Mouse (Mus musculus): ENCODE measurements around the gene Rnf214. TPM values are rescaled to one million over a fixed set of nuclear protein-coding genes. Genes with fewer than 3 reads are reported as not detected.
A peak's percentile ranks its signal among the peaks of the same experiment; 100 is the strongest.

Rnf214 gene
- polyA plus RNA-seq, 2 experiments, result 6.3 to 12.0 TPM

DNA sequence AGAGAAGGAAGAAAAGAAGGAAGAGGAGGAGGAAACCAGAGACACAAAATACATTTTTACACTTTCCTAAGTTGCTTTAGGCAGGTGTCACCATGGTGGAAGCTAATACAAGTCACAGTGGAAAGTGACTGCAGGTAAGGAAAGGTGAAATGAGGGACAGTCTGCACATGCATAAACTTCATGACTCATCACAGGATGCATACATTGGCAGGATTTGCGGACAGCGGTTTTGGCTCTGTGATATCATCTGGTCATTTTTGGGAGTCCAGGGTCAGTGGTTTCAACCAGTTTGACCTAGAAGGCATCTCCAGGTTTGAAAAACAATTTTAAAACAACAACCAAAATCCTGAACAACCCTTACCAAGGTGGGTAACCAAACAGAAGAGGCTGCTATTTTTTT is 54.9 kb downstream of the Rnf214 start:
- DNase-seq (ENCODE audit: low read depth in 3 of 3, low spot score in 3 of 3), result no peak
- Histone ChIP-seq H3K9me3 (ENCODE audit: control insufficient read depth, low read length) (no peaks in the 10 kb centered on the region), H3K27ac (no peak overlapping the region), H3K36me3 (replicated peaks; ENCODE audit: control insufficient read depth, insufficient read depth, low read depth) (no peaks in the 10 kb centered on the region), H3K27me3 (ENCODE audit: control insufficient read depth, insufficient read depth, low read length) (no peaks in the 10 kb centered on the region), H3K4me2 (ENCODE audit: low read depth) (no peak overlapping the region), H3K4me1 (replicated peaks; ENCODE audit: control insufficient read depth in 2 of 2, insufficient read depth in 2 of 2, low read length in 1 of 2) (peaks cover 0 to 31% of the 10 kb centered on the region in 2 experiments; a peak in 2 of 4 replicates), H3K4me3 (ENCODE audit: insufficient read depth in 1 of 2, low read depth in 2 of 2, low read length in 2 of 2) (no peak overlapping the region), H3K9ac (replicated peaks) (no peak overlapping the region)
- 74% methylated on average over 2 of the region's 2 CpGs for WGBS (ENCODE audit: insufficient replicate concordance)
- TF ChIP-seq CTCF (IDR thresholded peaks at IDR 0.05; ENCODE audit: low read depth) (no peak), EP300 (IDR thresholded peaks at IDR 0.05; ENCODE audit: low read depth) (no peak)
- no peak for ATAC-seq (ENCODE audit: insufficient read depth)

DNA sequence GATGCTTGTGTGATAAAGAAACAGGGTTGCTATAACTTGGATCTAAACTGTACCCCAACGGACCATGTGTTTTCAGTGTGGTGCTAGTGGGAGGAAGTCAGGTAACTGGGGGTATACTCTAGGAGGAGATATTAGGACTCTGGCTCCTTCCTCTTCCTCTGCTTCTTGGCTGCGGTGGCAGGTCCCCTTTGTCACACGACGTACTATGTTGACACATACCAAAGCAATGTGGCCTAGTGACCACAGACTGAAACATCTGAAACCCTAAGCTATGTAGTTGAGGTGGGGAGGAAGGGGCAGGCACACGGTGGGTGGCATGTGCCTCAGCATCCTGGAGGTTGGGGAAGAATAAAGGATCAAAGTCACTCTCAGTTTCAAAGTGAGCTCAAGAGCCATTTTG is 55.4 kb downstream of the Rnf214 start:
- Histone ChIP-seq H3K27ac (no peak overlapping the region), H3K9ac (replicated peaks) (no peak overlapping the region), H3K4me3 (ENCODE audit: insufficient read depth in 1 of 2, low read depth in 2 of 2, low read length in 2 of 2) (no peak overlapping the region), H3K27me3 (ENCODE audit: control insufficient read depth, insufficient read depth, low read length) (no peaks in the 10 kb centered on the region), H3K4me1 (replicated peaks; ENCODE audit: control insufficient read depth in 2 of 2, insufficient read depth in 2 of 2, low read length in 1 of 2) (peaks cover 0 to 34% of the 10 kb centered on the region in 2 experiments; a peak in 2 of 4 replicates), H3K36me3 (replicated peaks; ENCODE audit: control insufficient read depth, insufficient read depth, low read depth) (no peaks in the 10 kb centered on the region), H3K9me3 (ENCODE audit: control insufficient read depth, low read length) (no peaks in the 10 kb centered on the region), H3K4me2 (ENCODE audit: low read depth) (peak overlapping the region; percentile 18; the same call in 1 of the 2 replicates)
- TF ChIP-seq EP300 (IDR thresholded peaks at IDR 0.05; ENCODE audit: low read depth) (no peak), CTCF (IDR thresholded peaks at IDR 0.05; ENCODE audit: low read depth) (no peak)
- 13% methylated on average over 5 of the region's 5 CpGs for WGBS (ENCODE audit: insufficient replicate concordance)
- DNase-seq (ENCODE audit: low read depth in 3 of 3, low spot score in 3 of 3) (no peak), ATAC-seq (ENCODE audit: insufficient read depth) (no peak)

DNA sequence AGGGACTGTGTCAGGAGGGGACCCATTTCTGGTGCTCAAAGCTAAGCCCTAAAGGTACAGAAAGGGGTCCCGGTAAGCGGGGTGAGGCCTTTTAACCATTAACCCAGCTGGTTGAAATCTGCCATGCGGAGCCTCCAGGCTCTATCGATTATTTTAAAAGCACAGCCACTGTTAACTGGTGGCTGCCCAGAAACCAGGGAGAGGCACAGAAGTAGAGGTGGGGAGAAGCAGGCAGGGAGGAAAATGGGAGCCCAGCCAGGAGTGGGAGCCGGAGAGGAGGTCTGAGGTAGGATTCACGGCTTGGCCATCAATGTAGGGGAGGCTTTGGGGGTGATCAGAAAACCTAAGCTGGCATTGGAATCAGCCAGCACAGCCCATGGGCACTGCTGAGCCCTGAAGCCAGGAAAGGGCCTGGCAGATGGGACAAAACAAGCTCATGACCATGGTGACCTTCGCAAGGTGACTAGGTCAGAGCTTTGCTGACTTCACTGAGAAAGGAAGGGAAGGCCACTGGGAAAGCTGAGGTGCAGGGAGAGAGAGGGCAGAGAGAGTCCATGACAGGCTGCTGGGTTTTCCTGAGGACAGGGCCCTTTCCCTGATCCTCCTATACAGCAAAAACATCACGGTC is 56.1 kb downstream of the Rnf214 start:
- no peaks in the 10 kb centered on the region for H3K9me3 ChIP-seq (ENCODE audit: control insufficient read depth, low read length)
- no peak for DNase-seq (ENCODE audit: low read depth in 3 of 3, low spot score in 3 of 3)
- peak; percentile 59; the same call in 1 of the 2 replicates for ATAC-seq (ENCODE audit: insufficient read depth)
- H3K27me3 ChIP-seq (ENCODE audit: control insufficient read depth, insufficient read depth, low read length), result no peaks in the 10 kb centered on the region
- no peak overlapping the region for H3K4me3 ChIP-seq (ENCODE audit: insufficient read depth in 1 of 2, low read depth in 2 of 2, low read length in 2 of 2)
- H3K4me1 ChIP-seq (replicated peaks; ENCODE audit: control insufficient read depth in 2 of 2, insufficient read depth in 2 of 2, low read length in 1 of 2), result peaks cover 0 to 34% of the 10 kb centered on the region in 2 experiments; a peak in 2 of 4 replicates
- H3K4me2 ChIP-seq (ENCODE audit: low read depth), result peak overlapping the region; percentile 18; the same call in 1 of the 2 replicates
- 68% methylated on average over 8 of the region's 8 CpGs for WGBS (ENCODE audit: insufficient replicate concordance)
- no peak overlapping the region; the same call in 1 of the 2 replicates for H3K9ac ChIP-seq (replicated peaks)
- H3K27ac ChIP-seq, result no peak overlapping the region; the same call in 1 of the 2 replicates
- H3K36me3 ChIP-seq (replicated peaks; ENCODE audit: control insufficient read depth, insufficient read depth, low read depth), result no peaks in the 10 kb centered on the region
- TF ChIP-seq EP300 (IDR thresholded peaks at IDR 0.05; ENCODE audit: low read depth) (no peak), CTCF (IDR thresholded peaks at IDR 0.05; ENCODE audit: low read depth) (no peak)

DNA sequence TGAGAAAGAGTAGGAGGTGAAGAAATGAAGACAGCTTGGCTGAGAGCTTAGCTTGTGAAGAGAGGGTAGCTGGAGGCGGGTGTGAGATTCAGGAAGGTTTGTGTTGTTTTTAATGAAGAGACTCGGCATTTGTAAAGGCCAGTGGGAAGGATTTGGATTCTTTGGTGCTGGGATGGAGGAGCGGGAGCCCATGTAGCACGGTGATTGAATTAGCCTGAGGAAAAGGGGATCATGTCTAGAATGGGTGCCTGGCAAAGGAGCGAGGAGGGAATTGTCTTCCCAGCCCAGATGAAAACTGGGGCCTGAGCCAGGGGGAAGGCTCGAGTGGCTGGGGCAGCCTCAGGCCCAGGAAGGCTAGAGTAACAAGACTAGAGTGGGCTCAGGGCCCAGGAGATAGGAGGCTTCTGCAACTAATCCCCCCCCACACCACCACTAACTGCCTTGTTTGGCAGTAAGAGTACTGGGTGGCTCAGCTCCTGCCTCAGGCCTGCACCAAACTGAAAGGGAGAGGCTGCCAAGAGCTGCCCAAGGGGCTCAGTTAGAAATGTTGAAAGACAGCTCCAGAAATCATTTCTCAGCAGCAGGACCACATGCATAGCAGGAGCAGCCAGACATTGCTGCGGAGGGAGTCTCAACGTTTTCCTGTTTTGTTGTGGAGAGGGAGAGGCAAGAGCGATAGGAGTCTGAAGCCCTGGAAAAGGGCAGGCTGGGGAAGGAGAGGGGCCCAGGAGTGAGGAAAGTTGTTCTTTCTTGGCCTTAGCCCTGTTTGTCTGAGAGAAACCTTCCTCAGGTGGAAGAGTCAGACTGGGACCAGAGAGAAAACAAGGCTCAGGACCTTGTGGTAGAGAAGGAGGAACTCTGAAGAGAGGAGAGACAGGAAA is 56.9 kb downstream of the Rnf214 start:
- Histone ChIP-seq H3K36me3 (replicated peaks; ENCODE audit: control insufficient read depth, insufficient read depth, low read depth) (no peaks in the 10 kb centered on the region), H3K27me3 (ENCODE audit: control insufficient read depth, insufficient read depth, low read length) (no peaks in the 10 kb centered on the region), H3K9ac (replicated peaks) (no peak overlapping the region), H3K4me2 (ENCODE audit: low read depth) (no peak overlapping the region), H3K4me1 (replicated peaks; ENCODE audit: control insufficient read depth in 2 of 2, insufficient read depth in 2 of 2, low read length in 1 of 2) (peaks cover 0 to 34% of the 10 kb centered on the region in 2 experiments; a peak in 2 of 4 replicates), H3K4me3 (ENCODE audit: insufficient read depth in 1 of 2, low read depth in 2 of 2, low read length in 2 of 2) (no peak overlapping the region), H3K27ac (no peak overlapping the region), H3K9me3 (ENCODE audit: control insufficient read depth, low read length) (no peaks in the 10 kb centered on the region)
- WGBS (ENCODE audit: insufficient replicate concordance), result 57% methylated on average over 9 of the region's 9 CpGs
- ATAC-seq (ENCODE audit: insufficient read depth), result no peak
- no peak for TF ChIP-seq EP300 (IDR thresholded peaks at IDR 0.05; ENCODE audit: low read depth)
- no peak for TF ChIP-seq CTCF (IDR thresholded peaks at IDR 0.05; ENCODE audit: low read depth)
- no peak for DNase-seq (ENCODE audit: low read depth in 3 of 3, low spot score in 3 of 3)

Measured in liver, embryonic 14.5 days (tissue).